Mouse (Mus musculus) limb, embryonic 15.5 days (tissue): ENCODE results near the gene Foxm1. TPM values are rescaled to one million over a fixed set of nuclear protein-coding genes. Genes with fewer than 3 reads are reported as not detected.

ENCODE experiments used
- ATAC-seq: fragments of 200-750 bp; cut with Nextera tagmentation; 2 replicates; pipeline ENCODE4 v1.8.0; 2017; ENCODE audit warnings: low read depth, moderate TSS enrichment; ENCODE audit not compliant: insufficient number of reproducible peaks, low FRiP score, low TSS enrichment
- H3K27ac ChIP-seq: fragments of 300-500 bp; sonication (generic); 2 replicates; pipeline ENCODE4 v1.5.1; 2015; ENCODE audit warnings: moderate library complexity, mild to moderate bottlenecking, inconsistent platforms
- H3K27me3 ChIP-seq: fragments of 300-500 bp; sonication (generic); 2 replicates; pipeline ENCODE4 v1.6.1; 2015; ENCODE audit warnings: inconsistent platforms
- H3K36me3 ChIP-seq: fragments of 300-500 bp; sonication (generic); 2 replicates; pipeline ENCODE4 v1.6.1; 2015; ENCODE audit warnings: inconsistent platforms
- H3K4me1 ChIP-seq: fragments of 300-500 bp; sonication (generic); 2 replicates; pipeline ENCODE4 v1.6.1; 2015; ENCODE audit warnings: inconsistent platforms
- H3K4me2 ChIP-seq: fragments of 300-500 bp; sonication (generic); 2 replicates; pipeline ENCODE4 v1.6.1; 2015; ENCODE audit warnings: mild to moderate bottlenecking, inconsistent platforms
- H3K4me3 ChIP-seq: fragments of 300-500 bp; sonication (generic); 2 replicates; pipeline ENCODE4 v1.5.1; 2015; ENCODE audit warnings: mild to moderate bottlenecking, inconsistent platforms
- H3K9ac ChIP-seq: fragments of 300-500 bp; sonication (generic); 2 replicates; pipeline ENCODE4 v1.6.1; 2015; ENCODE audit warnings: inconsistent platforms
- H3K9me3 ChIP-seq: fragments of 300-500 bp; sonication (generic); 2 replicates; pipeline ENCODE4 v1.6.1; 2016; ENCODE audit warnings: inconsistent platforms
- WGBS: fragments of 180-500 bp; shearing (Covaris S2); methylation state at CpG from one replicate; pipeline ENCODE4 v1.1.7; 2015; 5-methylcytosine and 5-hydroxymethylcytosine counted together
- polyA plus RNA-seq: library from polyadenylated mRNA; unstranded; fragments of >200 nt; fragmentation: Nextera tagmentation; extraction: Ambion mirVana; gene quantifications from 2 replicates; pipeline ENCODE4 v1.2.1, GENCODE M21; 2015

Foxm1 gene
- polyA plus RNA-seq, 1 experiment from 2014 or later = 26.7 TPM

DNA sequence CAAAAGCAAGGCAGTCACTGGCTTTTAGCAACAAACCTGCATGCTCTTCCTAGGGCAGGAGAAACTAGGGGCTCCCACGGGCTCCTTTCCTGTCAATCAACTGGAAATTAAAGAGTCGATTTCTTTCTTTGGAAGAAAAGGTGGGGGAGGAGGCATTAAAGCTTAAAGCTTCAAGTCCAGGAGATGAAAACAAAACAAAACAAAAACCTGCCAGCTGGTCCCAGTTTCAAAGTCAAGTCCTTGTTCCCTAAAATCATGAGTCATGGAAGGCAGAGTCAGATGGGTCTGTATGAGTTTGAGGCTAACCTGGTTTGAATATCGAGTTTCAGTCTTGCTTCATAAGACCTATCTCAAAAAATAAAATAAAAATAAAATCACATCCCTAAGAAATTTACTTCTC, 8.6 kb upstream of the Foxm1 start:
- no peak overlapping the region for H3K9ac ChIP-seq
- H3K36me3 ChIP-seq = peaks cover 33% of the 10 kb centered on the region
- peak overlapping the region; percentile 74; the same call in 1 of the 2 replicates for H3K4me2 ChIP-seq
- 58% methylated on average over 3 of the region's 3 CpGs for WGBS
- peaks cover 20% of the 10 kb centered on the region for H3K4me1 ChIP-seq
- H3K9me3 ChIP-seq = no peaks in the 10 kb centered on the region
- ATAC-seq = no peak
- H3K4me3 ChIP-seq = peak overlapping the region; percentile 85
- H3K27ac ChIP-seq = no peak overlapping the region
- no peaks in the 10 kb centered on the region for H3K27me3 ChIP-seq

DNA sequence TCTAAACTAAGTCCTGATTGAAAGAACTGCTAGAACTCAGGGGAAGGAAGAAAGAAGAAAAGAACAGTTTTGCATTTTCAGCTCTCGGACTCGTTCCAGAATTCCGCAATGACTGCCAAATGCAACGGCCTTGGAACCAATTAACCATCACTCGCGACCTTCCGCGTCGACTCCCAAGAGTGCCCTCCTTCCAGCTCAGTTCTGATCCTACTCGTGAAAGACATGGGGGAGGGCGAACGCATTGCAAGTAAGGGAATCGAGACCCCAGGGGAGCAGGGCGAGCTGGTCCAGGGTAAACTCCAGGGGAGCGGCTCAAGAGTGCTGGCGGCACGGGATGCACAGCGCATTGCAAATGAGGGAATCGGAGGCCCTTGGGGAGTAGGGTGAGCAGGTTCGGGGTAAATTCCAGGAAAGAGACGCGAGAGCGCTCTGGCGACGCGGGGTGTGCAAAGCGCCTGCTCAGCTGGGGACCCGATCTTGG, 7.5 kb upstream of the Foxm1 start:
- Histone ChIP-seq H3K27me3 (no peaks in the 10 kb centered on the region), H3K4me2 (peak overlapping the region; percentile 74), H3K4me1 (peaks cover 20% of the 10 kb centered on the region), H3K9ac (peak overlapping the region; percentile 65), H3K36me3 (peaks cover 34% of the 10 kb centered on the region), H3K4me3 (peak overlapping the region; percentile 85), H3K27ac (peak overlapping the region; percentile 92), H3K9me3 (no peaks in the 10 kb centered on the region)
- ATAC-seq = peak; percentile 59
- under 1% methylated on average over 28 of the region's 28 CpGs for WGBS

DNA sequence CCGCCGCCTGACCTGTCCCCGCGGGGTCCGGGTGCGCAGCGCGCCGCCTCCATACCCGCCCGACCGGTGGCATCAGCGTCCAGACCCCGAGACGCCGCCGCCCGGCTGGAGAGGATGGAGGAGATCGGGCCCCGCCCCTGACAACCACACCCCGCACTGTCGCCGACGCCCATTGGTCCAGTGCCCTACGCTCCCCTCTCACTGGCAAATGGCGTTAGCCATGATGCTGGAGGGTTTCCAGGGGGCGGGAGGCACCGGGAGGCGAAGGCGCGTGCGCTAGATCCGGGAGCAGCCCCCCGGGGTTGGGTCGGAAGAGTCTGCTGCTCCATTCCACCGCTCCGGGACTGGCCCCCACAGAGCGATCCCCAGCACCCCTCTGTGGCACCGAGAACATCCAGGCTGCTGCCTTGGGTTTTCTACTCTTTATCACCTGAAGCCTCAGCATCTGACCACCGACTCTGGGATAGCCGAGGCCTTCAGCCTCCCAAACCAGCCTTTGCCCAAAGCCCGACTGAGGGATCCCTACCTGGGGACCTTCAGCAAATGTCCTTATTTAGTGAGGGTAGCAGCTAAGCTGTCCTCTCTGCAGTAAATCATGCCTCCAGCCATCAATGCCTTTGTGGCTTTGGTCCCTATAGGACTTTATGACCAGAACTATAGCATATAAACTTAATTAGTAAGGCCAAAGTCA, 6.9 kb upstream of the Foxm1 start, which contains the start of gene Tulp3:
TSS of gene Tulp3 (minus strand) at position 126 of the 691 bp plus-strand sequence.
- H3K4me3 ChIP-seq = peak within 1 kb of the TSS; percentile 85
- under 1% methylated on average over 41 of the region's 42 CpGs for WGBS
- peaks cover 21% of the 10 kb centered on the region for H3K4me1 ChIP-seq
- H3K27me3 ChIP-seq = no peaks in the 10 kb centered on the region
- H3K36me3 ChIP-seq = peaks cover 28% of the 10 kb centered on the region
- no peaks in the 10 kb centered on the region for H3K9me3 ChIP-seq
- peak within 1 kb of the TSS; percentile 65 for H3K9ac ChIP-seq
- peak within 1 kb of the TSS; percentile 92 for H3K27ac ChIP-seq
- H3K4me2 ChIP-seq = peak within 1 kb of the TSS; percentile 74
- peak; percentile 97 for ATAC-seq

DNA sequence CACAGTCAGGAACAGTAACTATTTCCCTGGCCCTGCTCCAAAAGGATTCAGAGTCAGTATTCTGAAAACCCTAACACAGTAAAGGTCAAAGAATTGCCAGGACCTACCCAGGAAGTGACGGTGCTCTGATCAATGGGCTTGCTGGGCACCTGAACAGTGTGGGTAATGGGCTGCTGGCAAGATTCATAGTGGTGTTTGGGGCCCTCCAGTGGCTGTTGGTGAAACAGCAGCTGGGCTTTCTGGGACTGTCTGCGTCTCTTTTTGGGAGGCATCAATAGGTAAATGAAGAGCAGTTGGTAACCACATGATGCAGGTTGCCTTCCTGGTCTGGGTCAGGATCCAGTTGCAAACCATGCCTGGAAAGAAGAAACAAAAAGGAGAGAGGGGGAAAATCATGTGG, 3.8 kb upstream of the Foxm1 start:
- Histone ChIP-seq H3K27me3 (no peaks in the 10 kb centered on the region), H3K9me3 (no peaks in the 10 kb centered on the region), H3K4me2 (no peak overlapping the region), H3K36me3 (peaks cover 25% of the 10 kb centered on the region), H3K27ac (no peak overlapping the region), H3K4me1 (peaks cover 34% of the 10 kb centered on the region), H3K4me3 (no peak overlapping the region), H3K9ac (no peak overlapping the region)
- WGBS = 22% methylated on average over 2 of the region's 2 CpGs
- ATAC-seq = no peak

DNA sequence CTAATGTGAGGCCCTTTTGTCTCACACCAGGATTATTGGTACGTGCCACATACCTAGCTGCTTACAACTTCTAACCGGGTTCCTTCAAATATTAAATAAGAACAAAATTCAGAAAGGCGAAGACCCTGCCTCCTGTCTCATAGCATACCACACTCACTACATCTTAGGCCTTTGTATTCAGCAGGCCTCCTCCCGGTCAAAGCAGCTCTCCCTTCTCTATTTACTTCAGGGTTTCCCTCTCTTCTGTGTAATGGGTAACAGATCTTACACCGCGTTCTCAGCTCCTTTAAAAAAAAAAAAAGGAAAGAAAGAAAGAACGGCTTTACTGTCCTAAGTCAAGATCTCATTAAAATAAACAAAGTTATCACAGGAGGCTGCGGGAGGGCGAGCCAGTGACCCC, 866 bp upstream of the Foxm1 start:
- H3K36me3 ChIP-seq = peaks cover 37% of the 10 kb centered on the region
- 14% methylated on average over 9 of the region's 9 CpGs for WGBS
- peak overlapping the region; percentile 97 for H3K27ac ChIP-seq

DNA sequence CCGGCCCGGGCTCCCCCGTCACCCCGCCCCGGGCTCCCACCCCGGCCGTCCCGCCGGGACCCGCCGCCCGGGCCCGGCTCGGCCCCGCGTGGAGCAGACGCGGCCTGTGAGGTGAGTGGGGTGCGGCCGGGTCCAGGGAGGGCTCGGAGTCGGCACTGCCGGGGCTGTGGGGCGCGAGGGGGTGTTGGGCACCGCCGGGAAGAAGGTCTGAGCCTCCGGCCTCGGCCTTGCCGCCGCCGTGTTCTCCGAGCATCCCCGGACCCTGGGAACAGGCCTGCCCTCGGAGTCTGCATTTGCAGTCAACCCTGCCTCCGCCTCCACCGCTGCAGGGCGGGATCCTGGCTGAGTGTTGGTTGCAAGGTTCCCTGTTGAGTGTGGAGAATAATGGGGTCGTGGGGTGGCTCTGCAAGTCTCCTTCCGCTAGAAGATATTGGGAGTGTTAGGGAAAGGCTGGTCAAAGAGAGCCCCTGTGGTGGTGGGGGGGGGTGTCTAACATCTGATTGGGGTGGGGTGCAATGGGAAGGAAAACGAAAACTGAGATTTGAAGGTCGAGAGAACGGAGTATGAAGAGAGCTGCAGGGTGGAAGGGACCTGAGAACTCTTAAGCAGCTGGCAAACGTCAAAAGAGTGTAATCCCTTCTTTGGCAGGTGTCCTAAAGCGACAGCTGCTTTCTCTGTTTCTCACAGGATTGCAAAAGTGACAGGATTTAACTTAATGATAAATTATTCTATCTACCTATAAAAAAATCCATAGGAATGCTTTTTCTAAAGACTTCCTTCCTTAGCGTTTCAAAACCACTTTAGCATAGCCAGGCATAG, 449 bp downstream of the Foxm1 start:
- H3K4me2 ChIP-seq = peak overlapping the region; percentile 97
- WGBS = under 1% methylated on average over 45 of the region's 46 CpGs
- H3K4me1 ChIP-seq = peaks cover 38% of the 10 kb centered on the region
- no peaks in the 10 kb centered on the region for H3K27me3 ChIP-seq
- H3K4me3 ChIP-seq = peak overlapping the region; percentile 88
- no peak; the same call in 1 of the 2 replicates for ATAC-seq
- H3K36me3 ChIP-seq = peaks cover 36% of the 10 kb centered on the region
- peak overlapping the region; percentile 97 for H3K27ac ChIP-seq
- no peaks in the 10 kb centered on the region for H3K9me3 ChIP-seq
- H3K9ac ChIP-seq = peak overlapping the region; percentile 91

More for the DNA sequence above, 866 bp upstream of the Foxm1 start:
- H3K4me2 ChIP-seq = peak overlapping the region; percentile 97
- peak overlapping the region; percentile 88 for H3K4me3 ChIP-seq
- no peaks in the 10 kb centered on the region for H3K9me3 ChIP-seq
- no peak for ATAC-seq
- H3K27me3 ChIP-seq = no peaks in the 10 kb centered on the region
- H3K9ac ChIP-seq = peak overlapping the region; percentile 91
- H3K4me1 ChIP-seq = peaks cover 38% of the 10 kb centered on the region

DNA sequence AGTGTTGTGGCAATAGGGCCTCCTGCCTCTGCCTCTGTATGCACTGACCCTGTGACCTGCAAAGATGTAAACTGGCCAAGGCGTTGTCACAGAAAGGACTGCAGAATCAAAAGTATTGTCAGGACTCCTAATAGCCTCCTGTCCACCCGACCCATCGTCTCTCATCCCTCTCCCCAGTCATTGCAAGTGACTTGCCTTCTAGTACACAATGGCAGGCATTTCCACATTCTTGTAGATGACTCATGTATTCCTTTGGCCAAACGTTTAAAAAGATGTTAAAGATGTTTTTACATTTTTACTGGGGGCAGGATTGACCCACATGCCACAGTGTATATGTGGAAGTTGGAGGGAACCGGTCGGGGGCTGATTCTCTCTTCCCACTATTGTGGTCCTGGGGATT, 2.0 kb downstream of the Foxm1 start:
- Histone ChIP-seq H3K4me3 (no peak overlapping the region), H3K9me3 (no peaks in the 10 kb centered on the region), H3K9ac (no peak overlapping the region), H3K4me1 (peaks cover 38% of the 10 kb centered on the region), H3K27me3 (no peaks in the 10 kb centered on the region), H3K27ac (no peak overlapping the region), H3K36me3 (peaks cover 40% of the 10 kb centered on the region), H3K4me2 (no peak overlapping the region)
- WGBS = 78% methylated on average over 6 of the region's 6 CpGs
- ATAC-seq = no peak

DNA sequence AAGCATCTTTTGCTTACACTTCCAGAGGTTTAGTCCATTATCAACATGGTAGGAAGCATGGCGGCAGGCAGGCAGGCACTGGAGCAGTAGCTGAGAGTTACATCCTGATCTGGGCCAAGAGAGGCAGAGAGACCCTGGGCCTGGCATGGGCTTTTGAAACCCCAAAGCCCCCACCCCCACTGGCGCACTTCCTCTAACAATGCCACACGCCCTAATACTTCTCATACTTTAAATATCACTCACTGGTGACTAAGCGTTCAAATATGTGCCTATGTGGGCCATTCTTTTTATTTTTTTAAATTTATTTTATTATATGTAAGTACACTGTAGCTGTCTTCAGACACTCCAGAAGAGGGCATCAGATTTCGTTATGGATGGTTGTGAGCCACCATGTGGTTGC, 3.7 kb downstream of the Foxm1 start:
- H3K4me1 ChIP-seq = peaks cover 26% of the 10 kb centered on the region
- no peak for ATAC-seq
- no peak overlapping the region for H3K4me2 ChIP-seq
- no peaks in the 10 kb centered on the region for H3K27me3 ChIP-seq
- H3K4me3 ChIP-seq = no peak overlapping the region
- no peak overlapping the region for H3K27ac ChIP-seq
- peaks cover 58% of the 10 kb centered on the region for H3K36me3 ChIP-seq
- WGBS = 88% methylated on average over 5 of the region's 5 CpGs
- H3K9ac ChIP-seq = no peak overlapping the region
- H3K9me3 ChIP-seq = no peaks in the 10 kb centered on the region

DNA sequence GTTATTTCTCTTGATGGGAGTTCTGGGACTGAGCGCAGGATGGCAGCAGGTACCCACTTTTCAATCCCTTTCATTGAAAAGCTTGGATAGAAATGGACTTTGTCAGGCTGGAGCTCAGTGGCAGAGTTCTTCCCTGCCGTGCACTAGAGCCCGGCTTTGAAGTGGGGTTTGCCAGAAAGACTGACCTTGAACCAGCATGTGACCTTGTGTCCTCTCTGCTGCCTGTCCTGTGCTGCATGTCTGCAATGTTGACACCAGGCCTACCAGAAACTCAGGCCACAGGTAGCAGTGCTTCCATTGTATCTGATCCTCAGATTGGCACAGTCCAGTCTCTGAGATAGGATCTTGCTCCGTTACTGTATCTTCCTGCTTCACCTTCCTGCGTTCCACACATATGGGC, 7.3 kb downstream of the Foxm1 start:
- H3K36me3 ChIP-seq = peaks cover 92% of the 10 kb centered on the region
- no peak overlapping the region for H3K4me3 ChIP-seq
- H3K27ac ChIP-seq = no peak overlapping the region
- no peak for ATAC-seq
- peaks cover 13% of the 10 kb centered on the region for H3K4me1 ChIP-seq
- H3K4me2 ChIP-seq = no peak overlapping the region
- H3K9ac ChIP-seq = no peak overlapping the region
- 90% methylated on average over 5 of the region's 5 CpGs for WGBS
- no peaks in the 10 kb centered on the region for H3K27me3 ChIP-seq
- no peaks in the 10 kb centered on the region for H3K9me3 ChIP-seq

DNA sequence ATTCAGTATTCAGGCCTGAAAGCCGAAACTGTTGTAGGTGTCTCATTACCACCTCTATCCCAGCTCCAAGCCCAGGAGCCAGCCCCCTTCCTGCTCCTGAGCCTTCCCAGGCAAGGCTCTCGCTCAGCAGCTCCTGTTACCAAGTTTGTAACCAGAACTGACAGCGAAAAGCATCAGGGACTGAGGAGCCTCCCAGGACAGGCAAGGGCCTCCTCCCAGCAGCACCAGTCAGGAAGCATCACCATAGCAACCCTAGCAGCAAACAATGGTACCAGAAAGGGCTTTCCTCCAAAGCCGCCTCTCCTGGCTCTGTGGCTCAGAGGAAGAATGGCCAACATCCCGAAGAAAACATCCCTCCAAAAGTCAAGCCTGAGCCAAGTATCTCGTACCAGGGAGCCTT, 12.4 kb downstream of the Foxm1 start, which contains the start of the genes Tex52 and Gm44596:
TSS of gene Tex52 (plus strand) at position 265 of the 400 bp plus-strand sequence.
TSS of gene Gm44596 (plus strand) at position 312 of the 400 bp plus-strand sequence.
- H3K36me3 ChIP-seq = peaks cover 57% of the 10 kb centered on the region
- no peak within 1 kb of the TSS for H3K4me2 ChIP-seq
- no peaks in the 10 kb centered on the region for H3K9me3 ChIP-seq
- H3K27me3 ChIP-seq = no peaks in the 10 kb centered on the region
- WGBS = 52% methylated on average over 6 of the region's 6 CpGs
- peak within 1 kb of the TSS; percentile 57 for H3K27ac ChIP-seq
- H3K9ac ChIP-seq = no peak within 1 kb of the TSS
- ATAC-seq = 0 out of 2 replicates have a peak, but pooled peaks have one; percentile 15
- H3K4me1 ChIP-seq = peaks cover 7% of the 10 kb centered on the region; the same call in 1 of the 2 replicates
- H3K4me3 ChIP-seq = no peak within 1 kb of the TSS

DNA sequence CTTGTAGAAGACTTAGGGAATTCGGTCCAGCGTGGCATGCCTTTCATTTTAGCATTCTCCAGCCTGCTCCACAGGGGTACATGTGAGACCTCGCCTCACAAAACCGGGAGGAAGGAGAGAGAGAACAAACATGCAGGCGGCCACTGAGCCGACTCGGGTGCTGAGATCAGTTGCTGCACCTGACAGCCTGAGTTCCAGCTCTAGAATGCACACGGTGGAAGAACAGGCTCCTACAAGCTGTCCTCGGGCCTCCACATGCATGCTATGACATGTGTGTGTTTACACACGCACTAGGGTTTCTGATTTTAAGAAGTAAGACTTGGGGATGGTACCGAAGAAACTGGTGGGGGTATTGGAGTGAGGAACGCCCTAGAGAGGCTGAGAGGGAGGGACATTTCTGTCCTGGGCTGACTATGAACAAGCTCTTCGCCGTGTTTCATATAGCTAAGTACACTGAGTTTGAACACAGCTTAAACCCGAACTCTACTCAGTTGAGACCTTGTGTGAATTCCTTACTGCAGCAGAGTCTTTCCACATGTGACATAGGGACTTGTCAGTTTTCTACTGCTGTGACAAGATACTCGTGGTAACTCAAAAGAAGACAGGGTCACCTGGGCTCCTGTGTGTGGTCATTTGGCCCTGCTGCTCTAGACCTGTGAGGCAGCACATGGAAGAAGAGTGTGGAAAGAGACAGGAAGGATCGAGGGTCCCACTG, 13.8 kb downstream of the Foxm1 start:
- no peak overlapping the region for H3K4me2 ChIP-seq
- H3K4me3 ChIP-seq = no peak overlapping the region
- no peaks in the 10 kb centered on the region for H3K9me3 ChIP-seq
- H3K4me1 ChIP-seq = peaks cover 7% of the 10 kb centered on the region; the same call in 1 of the 2 replicates
- 78% methylated on average over 17 of the region's 17 CpGs for WGBS
- H3K27me3 ChIP-seq = no peaks in the 10 kb centered on the region
- ATAC-seq = no peak
- no peak overlapping the region for H3K9ac ChIP-seq
- H3K36me3 ChIP-seq = peaks cover 44% of the 10 kb centered on the region
- H3K27ac ChIP-seq = peak overlapping the region; percentile 57; the same call in 1 of the 2 replicates
